Mouse (Mus musculus) kidney, adult 18-20 months (tissue): ENCODE results near the gene Ptk6.

Experiments used
- DNase-seq: peaks from one replicate; pipeline ENCODE4 v3.0.0; 2021

Gene Ptk6

GRCm38 (mm10) chr2:181159091-181159514 lies 43.5 kb downstream of the Ptk6 start:
- DNase-seq, result no peak

GRCm38 (mm10) chr2:181158471-181158870 lies 44.1 kb downstream of the Ptk6 start:
- no peak for DNase-seq

GRCm38 (mm10) chr2:181157716-181158302 lies 44.8 kb downstream of the Ptk6 start:
- DNase-seq, result no peak

GRCm38 (mm10) chr2:181157180-181157579 lies 45.4 kb downstream of the Ptk6 start:
- no peak for DNase-seq

- no peak for DNase-seq
These were observed 46.1 kb downstream of the Ptk6 start, which contains the start of gene Eef1a2 for GRCm38 (mm10) chr2:181156248-181157121. Gene Eef1a2 (minus strand): TSS chr2:181157014.

- DNase-seq, result no peak
These were observed 46.8 kb downstream of the Ptk6 start for GRCm38 (mm10) chr2:181155801-181156200.

- DNase-seq, result no peak
These were observed 47.7 kb downstream of the Ptk6 start for GRCm38 (mm10) chr2:181154831-181155415.

GRCm38 (mm10) chr2:181154361-181154760 lies 48.2 kb downstream of the Ptk6 start:
- no peak for DNase-seq

- no peak for DNase-seq
These were observed 48.8 kb downstream of the Ptk6 start for GRCm38 (mm10) chr2:181153837-181154236.

GRCm38 (mm10) chr2:181153131-181153530 lies 49.5 kb downstream of the Ptk6 start:
- DNase-seq, result no peak

- DNase-seq, result no peak
These were observed 49.9 kb downstream of the Ptk6 start for GRCm38 (mm10) chr2:181152701-181153100.

GRCm38 (mm10) chr2:181150281-181150680 lies 52.3 kb downstream of the Ptk6 start:
- no peak for DNase-seq

- DNase-seq, result no peak
These were observed 54.2 kb downstream of the Ptk6 start for GRCm38 (mm10) chr2:181148318-181148955.

- DNase-seq, result peak; percentile 44
These were observed 54.9 kb downstream of the Ptk6 start for GRCm38 (mm10) chr2:181147546-181148317.

- DNase-seq, result no peak
These were observed 55.5 kb downstream of the Ptk6 start for GRCm38 (mm10) chr2:181146976-181147545.

- no peak for DNase-seq
These were observed 57.9 kb downstream of the Ptk6 start for GRCm38 (mm10) chr2:181144675-181145074.
